Mouse (Mus musculus) heart, embryonic 11.5 days (tissue): ENCODE measurements at regions not wholly inside any gene's neighbourhood (a gene's known extent, or its start where the extent isn't known, plus 50 kb on each side); places are given as distances from the start of the nearest gene placed in this dataset.

Experiments
- ATAC-seq: fragments of 200-750 bp; cut with Nextera tagmentation; replicated peaks from 2 replicates; pipeline ENCODE4 v1.8.0; 2017; ENCODE audit warnings: moderate library complexity; ENCODE audit not compliant: insufficient number of reproducible peaks, low FRiP score, low TSS enrichment
- H3K27ac ChIP-seq: fragments of 300-500 bp; sonication (generic); 2 replicates; pipeline ENCODE4 v1.5.1; 2014; ENCODE audit warnings: mild to moderate bottlenecking, low read depth, low read length
- H3K27me3 ChIP-seq: fragments of 300-500 bp; sonication (generic); 2 replicates; pipeline ENCODE4 v1.6.1; 2014; ENCODE audit warnings: mild to moderate bottlenecking, low read length, mixed read lengths; ENCODE audit not compliant: control insufficient read depth, insufficient read depth
- H3K36me3 ChIP-seq: fragments of 300-500 bp; sonication (generic); 2 replicates; pipeline ENCODE4 v1.6.1; 2014; ENCODE audit warnings: mild to moderate bottlenecking, low read length, moderate library complexity, mixed read lengths; ENCODE audit not compliant: control insufficient read depth, insufficient read depth
- H3K4me1 ChIP-seq: fragments of 300-500 bp; sonication (generic); 2 replicates; pipeline ENCODE4 v1.6.1; 2014; ENCODE audit warnings: low read length; ENCODE audit not compliant: control insufficient read depth, insufficient read depth
- H3K4me2 ChIP-seq: fragments of 300-500 bp; sonication (generic); 2 replicates; pipeline ENCODE4 v1.6.1; 2014; ENCODE audit warnings: mild to moderate bottlenecking, moderate library complexity
- H3K4me3 ChIP-seq: fragments of 300-500 bp; sonication (generic); 2 replicates; pipeline ENCODE4 v1.5.1; 2014; ENCODE audit warnings: low read depth, low read length
- H3K9ac ChIP-seq: fragments of 300-500 bp; sonication (generic); 2 replicates; pipeline ENCODE4 v1.6.1; 2014; ENCODE audit warnings: mild to moderate bottlenecking, low read depth, low read length, moderate library complexity
- H3K9me3 ChIP-seq: fragments of 300-500 bp; sonication (generic); replicated peaks from 2 replicates; pipeline ENCODE4 v1.6.1; 2016; ENCODE audit warnings: low read length; ENCODE audit not compliant: control insufficient read depth
- WGBS: fragments of 180-500 bp; shearing (Covaris S2); extraction: QIAGEN DNeasy Blood & Tissue Kit; methylation state at CpG from one replicate; pipeline ENCODE4 v1.1.7; 2014; ENCODE audit not compliant: insufficient replicate concordance; 5-methylcytosine and 5-hydroxymethylcytosine counted together

DNA sequence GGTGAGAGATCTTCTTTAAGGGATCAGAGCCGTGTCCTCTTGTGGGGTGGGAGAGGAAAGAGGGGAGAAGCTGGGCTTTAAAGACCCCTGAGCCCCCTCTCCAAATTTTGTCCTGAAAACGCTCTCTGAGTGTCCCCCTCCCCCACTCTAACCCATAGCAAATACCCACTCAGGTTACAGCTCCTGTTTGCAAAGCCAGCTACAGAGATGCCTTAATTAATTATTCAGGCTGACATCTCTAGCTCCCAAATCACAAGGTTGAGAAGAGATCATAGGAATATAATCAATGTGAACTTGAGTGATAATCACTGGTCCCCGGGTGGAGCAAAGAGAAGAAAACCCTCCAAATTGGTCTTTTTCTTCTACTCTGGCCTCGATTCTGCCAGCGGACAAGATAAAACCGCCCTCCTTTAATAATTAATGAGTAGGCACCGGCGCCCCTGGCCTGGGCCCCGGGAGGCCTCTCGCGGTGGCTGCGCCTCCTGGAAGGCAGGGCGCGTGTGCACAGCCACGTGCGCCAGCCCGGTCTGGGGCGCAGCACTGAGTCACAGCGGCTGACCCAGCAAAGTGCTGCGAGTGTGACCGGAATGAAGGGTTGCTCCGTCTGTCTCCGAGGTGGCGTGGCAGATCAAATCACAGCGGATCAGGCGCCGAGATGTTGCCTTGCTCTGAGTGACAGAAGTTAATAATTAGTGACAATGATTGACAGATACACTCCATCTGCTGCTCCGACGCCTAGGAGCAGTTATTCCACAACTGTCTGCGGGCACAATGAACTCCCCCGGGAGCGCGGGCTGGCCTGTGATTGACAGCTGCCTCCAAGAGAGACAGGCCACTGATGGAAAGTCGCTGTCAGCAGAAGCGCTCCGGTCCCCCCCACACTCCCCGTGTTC, 72.7 kb upstream of the 4930535I16Rik start:
- H3K4me1 ChIP-seq, result peaks cover 6% of the 10 kb centered on the region
- no peak for ATAC-seq
- H3K36me3 ChIP-seq, result no peaks in the 10 kb centered on the region
- H3K9ac ChIP-seq, result peak overlapping the region; percentile 63
- peak overlapping the region; percentile 77 for H3K4me2 ChIP-seq
- no peaks in the 10 kb centered on the region for H3K9me3 ChIP-seq
- peaks cover 17% of the 10 kb centered on the region for H3K27me3 ChIP-seq
- no peak overlapping the region for H3K27ac ChIP-seq
- 2% methylated on average over 37 of the region's 37 CpGs for WGBS
- H3K4me3 ChIP-seq, result peak overlapping the region; percentile 35
